Mouse (Mus musculus) brain, embryonic 18.5 days (tissue): ENCODE data around the gene Nhp2.
"Not testable (repeated sequence)": the region's sequence is repeated elsewhere in the genome, so short reads cannot be mapped to it uniquely, and the experiment has no call there.

Source experiments
- DNase-seq: peaks from one replicate; pipeline ENCODE4 v3.0.0-alpha.2; 2012; ENCODE audit warnings: low read depth, low spot score

Nhp2 gene

DNA sequence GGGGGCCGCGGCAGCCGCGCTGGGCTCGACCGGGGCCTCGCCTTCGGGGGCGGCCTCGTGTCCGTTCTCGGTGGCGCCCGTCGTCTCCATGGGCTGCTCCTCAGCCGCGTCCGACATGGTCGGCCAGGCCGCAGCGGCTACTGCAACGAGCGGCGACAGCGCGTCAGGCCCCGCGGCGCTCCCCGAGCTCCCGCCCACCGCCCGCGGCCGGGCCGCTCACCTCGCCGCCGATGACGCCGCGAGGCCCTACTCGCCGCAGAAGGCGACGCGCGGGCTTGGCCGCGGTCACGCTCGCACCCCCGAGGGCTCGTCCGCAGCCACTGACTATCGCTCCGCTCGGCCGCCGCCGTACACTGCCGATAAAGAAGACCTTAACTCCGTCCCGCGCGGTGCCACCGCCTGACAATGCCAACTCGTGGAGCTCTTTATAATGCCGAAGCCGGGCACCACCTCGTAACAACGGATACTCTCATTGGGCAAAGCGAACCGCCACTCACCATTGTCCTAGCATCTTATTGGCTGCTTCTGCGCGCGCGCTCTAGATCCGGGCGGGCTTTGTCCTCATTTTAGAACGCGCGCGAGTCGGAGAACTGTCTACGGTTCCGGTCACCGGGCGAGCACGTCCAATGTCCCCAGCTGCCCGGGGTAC, 13.0 kb upstream of the Nhp2 start, which contains the start of gene Hnrnpab:
TSS of gene Hnrnpab (minus strand) at position 401 of the 649 bp plus-strand sequence.
- peak; percentile 91 for DNase-seq

DNA sequence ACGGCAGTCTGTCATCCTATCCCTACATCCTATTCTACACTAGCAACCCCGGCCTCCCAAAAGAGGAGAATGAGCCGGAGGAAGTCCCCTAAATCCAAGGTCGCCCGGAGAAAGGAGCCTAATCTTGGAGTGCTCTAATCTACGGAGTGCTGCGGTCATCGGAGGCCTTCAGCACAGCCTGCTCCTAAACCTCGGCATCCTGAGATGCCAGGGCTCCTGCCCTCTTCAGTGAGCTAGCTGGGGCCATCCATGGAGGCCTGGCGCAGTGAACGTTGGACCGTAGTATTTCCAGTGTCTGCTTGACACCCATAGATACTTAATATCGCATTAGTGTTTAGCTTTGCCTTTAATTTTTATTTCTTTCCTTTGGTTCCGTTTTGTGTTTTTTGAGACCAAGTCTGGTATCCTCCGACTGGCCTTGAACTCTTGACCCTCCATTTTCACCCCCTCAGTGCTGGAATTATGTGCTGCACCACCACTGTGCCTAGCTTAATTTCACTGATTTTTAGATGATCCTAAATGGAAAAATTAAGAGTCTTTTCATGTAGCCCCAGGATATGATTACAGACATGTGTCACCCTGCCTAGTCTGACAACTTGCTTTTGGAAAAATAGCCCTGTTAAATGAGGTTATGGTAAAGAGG, 12.3 kb upstream of the Nhp2 start:
- DNase-seq = no peak

DNA sequence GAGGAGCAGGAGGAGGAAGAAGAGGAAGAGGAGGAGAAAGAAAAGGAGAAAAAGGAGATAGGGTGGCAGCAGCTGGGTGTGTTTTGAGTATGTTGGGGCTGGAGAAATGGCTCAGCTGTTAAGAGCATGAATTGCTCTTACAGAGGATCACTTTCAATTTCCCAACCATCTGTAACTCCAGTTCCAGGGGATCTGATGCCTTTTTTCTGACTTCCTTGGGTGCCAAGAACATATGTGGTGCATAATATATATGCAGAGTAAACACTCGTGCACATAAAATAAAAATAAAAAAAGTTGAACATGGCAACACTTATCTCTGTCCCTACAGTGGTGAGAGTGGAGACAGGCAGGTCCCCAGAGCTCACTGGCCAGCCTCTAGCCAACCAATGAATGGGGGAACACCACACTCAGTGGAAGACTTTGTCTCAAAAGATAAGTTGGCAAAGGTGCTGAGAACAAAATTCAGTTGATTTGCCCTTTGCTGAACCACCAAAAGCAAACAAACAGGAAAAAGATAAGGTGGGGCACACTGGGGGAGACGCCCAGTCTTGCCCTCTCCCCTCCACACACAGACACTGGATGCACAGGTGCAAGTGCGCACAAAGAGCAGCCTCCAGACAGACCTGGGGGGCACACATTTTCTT, 10.1 kb upstream of the Nhp2 start:
- no peak for DNase-seq

DNA sequence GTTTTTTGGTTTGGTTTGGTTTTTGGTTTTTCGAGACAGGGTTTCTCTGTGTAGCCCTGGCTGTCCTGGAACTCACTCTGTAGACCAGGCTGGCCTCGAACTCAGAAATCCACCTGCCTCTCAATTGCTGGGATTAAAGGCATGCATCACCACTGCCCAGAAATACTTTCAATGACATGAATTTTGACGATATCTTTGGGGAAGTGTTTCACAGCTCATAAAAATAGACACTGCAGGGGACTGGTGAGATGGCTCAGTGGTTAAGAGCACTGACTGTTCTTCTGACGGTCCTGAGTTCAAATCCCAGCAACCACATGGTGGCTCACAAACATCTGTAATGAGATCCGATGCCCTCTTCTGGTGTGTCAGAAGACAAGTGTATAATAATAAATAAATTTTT, 9.6 kb upstream of the Nhp2 start:
- DNase-seq = not testable (repeated sequence)

DNA sequence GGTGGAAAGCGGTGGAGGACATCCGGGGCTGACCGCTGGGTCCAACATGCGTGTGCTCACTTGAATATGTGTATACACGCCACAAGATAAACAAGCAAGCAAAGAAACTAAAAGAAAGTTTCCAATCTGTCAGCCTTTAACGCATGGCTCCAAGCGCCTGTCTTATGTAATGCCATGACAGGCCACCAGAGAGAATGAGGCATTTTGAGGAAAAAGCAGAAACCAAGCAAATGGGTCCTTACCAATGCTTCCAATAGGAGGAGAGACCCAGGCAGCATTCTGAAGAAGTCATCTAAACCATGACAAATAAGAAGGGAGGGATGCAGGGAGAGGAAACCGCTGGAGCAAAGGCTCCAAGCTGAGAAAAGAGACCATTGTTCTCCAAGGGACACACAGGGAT, 5.3 kb upstream of the Nhp2 start:
- DNase-seq = no peak

DNA sequence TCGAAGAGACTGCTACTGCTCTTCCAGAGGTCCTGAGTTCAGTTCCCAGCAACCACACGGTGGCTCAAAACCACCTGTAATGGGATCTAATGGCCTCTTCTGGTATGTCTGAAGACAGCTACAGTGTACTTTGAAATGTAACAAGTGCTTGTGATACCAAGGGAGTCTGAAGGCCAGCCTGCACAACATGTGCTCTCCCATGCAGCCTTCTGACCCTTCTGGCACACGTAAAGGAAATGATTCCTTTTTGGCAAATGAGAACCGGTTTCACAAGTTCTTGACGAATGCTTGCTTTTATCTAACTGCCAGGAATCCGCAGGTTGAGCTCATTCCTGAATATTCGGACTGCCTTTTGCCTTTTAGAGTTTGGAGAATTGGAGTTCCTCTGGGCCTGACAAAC, 4.4 kb upstream of the Nhp2 start:
- DNase-seq = no peak

DNA sequence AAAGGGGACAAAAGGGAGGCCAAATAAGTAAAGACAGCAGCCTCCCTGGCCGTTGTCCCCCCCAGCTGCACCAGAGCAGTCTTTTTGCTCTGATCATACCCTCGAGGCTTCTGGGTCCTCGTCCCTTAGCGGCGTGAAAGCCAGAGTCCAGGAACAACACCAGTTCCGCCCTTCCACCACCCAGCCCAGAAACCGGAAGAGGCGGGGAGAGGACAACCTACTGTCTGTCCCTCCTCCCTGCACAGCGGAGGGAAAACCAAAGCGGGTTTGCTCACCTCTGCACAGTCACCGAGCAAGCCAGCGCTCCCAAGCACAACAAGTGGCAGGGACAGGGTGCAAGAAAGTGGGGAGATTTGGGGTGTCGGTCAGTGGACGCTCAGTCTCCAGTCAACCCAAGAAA, 3.9 kb upstream of the Nhp2 start:
- no peak for DNase-seq

DNA sequence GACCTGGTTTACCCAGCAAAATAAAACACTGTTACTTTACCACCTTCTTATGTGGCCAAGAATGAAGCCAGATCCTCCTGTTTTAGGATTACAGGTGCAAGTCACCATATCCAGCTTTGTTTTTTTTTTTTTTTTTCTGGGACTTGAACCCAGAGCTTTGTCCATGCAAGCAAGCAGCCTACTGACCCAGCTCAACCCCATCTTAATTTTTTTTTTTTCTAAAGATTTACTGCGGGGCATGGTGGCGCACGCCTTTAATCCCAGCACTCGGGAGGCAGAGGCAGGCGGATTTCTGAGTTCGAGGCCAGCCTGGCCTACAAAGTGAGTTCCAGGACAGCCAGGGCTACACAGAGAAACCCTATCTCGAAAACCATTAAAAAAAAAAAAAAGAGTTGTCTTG, 3.4 kb upstream of the Nhp2 start:
- DNase-seq = not testable (repeated sequence)

DNA sequence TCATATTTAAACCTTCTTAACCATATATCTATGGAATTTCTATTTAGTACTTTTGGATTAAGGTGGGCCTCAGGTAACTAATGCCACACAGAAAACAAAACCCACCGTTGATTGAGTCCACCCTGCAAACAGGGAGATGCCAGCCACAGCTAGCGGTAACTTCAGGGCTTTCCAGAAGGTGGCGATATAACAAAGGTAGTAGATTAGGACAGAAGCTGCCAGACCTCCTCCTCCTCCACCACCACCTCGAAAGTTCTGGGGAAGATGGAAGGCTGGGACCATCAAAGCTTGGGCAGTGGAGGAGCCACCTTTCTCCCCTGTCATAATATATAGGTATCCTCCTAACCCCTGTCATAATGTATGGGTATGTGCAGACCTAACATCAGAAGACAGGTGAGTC, 1.8 kb upstream of the Nhp2 start:
- DNase-seq = no peak

DNA sequence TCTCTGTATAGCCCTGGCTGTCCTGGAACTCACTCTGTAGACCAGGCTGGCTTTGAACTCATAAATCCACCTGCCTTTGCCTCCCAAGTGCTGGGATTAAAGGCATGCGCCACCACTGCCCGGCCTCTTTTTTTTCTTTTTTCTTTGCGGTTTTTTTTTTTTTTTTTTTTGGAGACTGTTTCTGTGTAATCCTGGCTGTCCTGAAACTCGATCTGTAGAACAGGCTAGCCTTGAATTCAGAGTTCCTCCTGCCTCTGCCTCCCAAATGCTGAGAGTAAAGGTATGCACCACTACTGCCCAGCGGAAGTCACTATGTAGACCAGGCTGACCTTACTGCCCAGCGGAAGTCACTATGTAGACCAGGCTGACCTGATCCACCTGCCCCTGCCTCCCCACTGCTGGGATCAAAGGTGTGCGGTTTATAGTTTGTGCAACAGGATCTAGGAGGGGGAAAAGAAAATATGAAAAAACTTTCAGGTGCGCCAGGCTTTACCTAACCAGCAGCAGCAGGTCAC, 584 bp upstream of the Nhp2 start:
- no peak for DNase-seq

DNA sequence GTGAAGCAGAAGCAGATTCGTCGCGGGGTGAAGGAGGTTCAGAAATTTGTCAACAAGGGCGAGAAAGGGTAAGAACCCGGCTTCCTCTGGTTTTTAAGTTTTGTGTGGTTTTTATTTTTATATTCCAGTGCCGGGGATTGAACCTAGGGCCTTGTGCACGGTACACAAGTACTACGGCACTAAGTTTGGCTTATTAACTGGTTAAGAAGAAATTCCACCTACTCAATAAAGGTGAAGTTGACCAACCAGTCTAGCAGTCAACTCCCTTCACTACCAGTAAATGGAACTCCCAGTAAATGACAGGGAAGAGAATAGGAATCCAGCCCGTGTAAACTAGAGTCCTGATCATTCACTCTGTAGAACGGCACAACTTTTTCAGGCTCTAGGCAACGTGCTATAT, 549 bp downstream of the Nhp2 start:
- DNase-seq = no peak

DNA sequence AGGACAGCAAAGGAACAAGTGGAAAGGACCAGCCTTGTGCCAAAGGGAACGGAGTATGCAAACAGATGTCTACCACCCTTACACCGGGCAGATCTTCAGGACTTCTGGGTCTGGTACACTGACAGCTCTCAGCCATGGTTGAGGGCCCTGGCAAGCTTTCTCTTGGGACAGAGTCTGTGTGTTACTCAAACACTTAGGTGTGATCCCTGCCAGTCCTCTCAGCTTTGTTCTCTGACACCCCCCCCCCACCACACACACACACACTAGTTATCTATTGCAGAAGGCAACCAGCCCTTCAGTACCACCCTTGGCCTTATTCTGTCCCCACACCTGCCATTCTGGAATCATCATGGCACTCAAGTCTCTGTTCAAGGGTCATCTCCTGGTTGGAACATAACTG, 2.2 kb downstream of the Nhp2 start:
- DNase-seq = no peak

DNA sequence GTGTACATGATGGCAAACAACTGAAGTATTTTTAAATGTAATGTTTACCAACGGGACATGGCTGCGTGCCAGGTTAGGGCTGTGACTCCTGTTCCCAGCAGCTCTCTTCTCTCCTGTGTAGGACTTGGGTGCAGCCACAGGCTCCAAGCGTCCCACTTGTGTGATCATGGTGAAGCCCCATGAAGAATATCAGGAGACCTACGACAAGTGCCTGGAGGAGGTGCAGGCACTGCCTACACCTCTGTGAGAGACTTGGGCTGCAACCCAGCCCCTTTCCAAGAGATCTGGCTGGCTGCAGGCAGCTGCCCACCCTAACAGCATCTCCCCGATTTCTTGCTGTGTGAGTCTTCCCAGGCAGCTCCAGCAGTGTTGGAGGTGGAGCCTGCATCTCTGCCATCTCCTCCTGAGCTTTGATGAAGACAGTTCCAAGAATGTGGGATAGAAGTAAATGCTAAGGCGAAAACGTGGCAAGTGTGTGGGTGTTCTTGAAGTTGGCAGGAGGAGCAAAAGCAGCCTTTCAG, 3.5 kb downstream of the Nhp2 start:
- DNase-seq = no peak

DNA sequence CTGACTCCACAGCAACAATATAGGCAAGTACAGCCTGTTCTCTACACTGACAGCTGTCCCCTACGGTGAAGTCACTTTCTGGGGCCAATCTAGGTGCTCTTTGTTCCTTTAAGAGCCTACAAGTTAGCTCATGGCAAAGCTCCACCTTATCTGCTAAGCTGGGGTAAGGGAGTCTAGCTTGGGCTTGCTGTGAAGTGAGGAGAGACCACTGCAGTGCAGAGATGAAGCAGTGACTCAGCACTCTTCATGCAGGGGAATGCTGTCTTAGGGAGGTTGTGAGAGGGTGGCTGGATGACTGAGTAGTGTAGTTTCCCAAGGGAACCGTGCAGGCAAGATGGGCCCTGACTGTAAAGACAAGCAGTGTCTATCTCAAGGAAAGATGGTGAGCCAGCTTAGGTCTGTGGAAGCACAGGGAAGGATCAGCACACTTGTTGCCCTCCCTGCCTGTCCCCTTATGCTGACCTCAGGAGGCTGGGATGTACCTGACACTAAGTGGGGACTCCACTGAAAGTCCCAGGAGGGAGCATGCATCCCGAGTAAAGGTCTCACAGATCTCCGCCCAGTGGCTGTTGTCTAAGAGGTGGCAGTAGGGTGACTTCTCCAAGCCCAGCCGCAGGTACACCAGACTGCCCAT, 5.8 kb downstream of the Nhp2 start:
- no peak for DNase-seq

DNA sequence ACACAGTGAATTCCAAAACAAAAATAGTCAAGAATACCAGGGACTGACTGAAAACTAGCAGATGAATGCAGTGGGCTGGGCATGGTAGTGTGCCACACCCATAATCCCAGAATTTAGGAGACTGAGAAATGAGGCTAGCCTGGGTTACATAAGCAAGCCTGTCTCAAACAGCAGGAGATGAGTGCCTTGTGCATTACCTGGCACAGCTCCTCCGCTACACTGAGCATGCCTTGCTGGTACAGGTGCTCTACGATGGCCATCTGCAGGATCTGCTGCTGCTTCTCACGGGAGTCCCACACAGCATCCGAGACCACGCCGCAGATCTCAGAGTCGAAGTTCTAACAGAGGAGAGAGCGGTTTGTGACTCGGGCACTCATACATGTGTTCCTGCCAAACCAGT, 7.9 kb downstream of the Nhp2 start:
- no peak for DNase-seq

DNA sequence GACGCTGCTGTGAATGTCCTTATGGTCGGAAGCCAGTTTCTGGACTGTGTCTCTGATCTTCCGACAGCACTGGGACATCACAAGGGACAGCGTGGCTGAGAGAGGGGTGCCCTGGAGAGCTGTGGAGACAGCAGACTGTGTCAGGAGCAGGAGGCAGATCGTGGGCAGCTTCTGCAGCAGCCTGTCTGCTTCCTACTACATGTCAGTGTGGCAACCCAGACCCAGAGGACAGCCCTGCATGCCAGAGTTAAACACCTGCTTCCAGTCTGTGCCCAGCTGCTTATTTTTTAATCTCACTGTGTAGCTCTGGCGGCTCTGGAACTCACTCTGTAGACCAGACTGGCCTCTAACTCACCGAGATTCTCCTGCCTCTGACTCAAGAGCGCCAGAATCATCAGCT, 8.4 kb downstream of the Nhp2 start:
- DNase-seq = no peak

DNA sequence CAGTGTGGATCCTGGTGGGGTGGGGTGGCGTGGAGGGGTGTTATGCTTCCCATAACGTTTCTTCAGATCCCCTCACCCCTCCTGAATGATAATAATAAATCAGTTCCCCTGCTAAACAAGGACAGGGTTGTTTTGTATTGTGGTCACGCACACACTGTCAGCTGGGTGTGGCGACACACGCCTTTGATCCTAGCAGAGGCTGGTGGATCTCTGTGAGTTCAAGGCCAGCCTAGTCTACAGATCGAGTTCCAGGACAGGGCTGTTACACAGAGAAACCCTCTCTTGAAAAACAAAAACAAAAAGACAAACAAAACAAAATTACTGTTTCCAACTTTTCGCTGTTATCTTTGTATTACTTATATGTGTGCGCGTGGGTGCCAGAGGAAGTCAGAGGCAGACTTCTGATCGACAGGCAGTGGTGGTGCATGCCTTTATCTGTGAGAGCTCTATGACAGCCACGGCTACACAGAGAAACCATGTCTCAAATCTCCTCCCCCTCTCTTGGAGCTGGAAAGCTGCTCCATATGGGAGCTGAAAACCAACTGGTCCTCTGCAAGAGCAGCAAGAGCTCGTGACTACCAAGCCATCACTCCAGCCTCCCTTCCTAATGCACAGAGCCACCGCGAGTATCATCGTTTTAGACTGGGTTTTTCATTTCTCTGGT, 10.2 kb downstream of the Nhp2 start:
- no peak for DNase-seq

DNA sequence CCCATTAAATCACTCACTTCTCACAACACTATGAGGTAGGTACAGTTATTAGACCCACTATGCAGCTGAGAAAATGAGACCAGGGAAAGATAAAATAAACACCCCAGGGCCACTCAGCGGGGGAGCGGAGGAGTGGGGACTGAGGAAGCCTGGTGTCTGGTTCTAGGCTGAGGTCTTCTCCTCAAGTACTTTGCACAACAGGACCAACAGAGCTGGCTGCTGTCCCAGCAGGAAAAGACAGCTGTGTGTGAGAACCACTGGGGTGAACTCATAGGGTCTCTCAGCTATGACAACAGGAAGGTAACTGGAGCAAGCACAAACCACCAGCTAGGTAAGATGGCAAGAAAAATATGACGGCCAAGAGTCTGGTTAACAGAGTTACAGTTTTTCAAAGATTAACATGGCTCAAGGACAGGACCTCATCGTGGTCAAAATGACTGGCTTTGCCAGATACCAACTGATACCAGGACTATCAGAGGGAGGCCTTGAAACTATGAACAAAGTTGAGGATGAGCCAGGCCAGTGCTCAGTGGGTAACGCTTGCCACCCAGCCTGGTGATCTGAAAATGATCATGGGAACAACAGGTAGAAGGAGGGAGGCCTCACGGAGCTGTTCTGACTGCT, 12.7 kb downstream of the Nhp2 start:
- no peak for DNase-seq

DNA sequence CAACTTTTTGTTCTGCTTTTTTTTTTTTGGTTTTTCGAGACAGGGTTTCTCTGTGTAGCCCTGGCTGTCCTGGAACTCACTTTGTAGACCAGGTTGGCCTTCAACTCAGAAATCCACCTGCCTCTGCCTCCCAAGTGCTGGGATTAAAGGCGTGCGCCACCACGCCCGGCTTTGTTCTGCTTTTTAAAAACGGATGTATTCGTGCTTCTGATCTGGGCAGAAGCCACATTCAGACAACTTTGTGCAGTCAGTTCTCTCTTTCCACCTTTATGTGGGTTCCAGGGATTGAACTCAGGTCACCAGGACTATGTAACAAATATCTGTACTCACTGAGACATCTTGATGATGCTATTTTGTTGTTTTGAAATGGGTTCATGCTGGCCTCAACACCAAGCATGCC, 13.7 kb downstream of the Nhp2 start:
- not testable (repeated sequence) for DNase-seq

DNA sequence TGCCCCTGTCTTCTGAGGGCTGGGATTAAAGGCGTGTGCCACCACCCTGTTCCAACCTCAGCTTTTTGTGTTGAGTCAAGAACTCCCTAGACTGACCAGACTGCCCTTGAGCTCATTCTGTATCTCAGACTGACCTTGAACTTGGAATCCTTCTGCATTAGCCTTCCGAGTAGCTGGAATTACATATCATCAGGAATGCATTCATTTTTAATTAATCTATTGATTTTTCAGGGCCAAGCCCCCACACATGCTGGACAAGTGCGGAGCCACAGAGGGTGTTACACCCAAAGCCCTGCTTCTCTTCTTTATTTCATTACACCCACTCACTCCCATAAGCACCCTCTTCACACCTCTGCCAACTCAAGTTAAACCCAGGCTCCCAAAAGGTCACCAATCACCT, 14.2 kb downstream of the Nhp2 start:
- no peak for DNase-seq

DNA sequence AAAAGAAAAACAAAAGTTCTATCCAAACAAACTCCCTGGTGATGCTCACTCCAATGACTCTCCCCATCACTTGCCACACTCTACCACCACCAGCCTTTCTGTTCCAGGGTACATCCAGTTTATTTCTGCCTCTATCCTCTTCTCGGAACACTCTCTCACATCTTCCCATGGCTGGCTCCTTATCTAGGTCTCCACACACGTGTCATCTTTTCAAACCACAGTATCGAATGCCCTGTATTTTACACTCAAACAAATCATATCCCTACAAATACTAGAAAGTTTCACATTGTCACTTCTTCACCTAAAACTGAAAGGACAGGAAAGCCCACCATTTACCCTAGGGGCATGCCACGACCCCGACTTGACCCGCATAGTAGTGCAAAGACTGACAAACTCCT, 15.6 kb downstream of the Nhp2 start:
- DNase-seq = no peak
